Mouse (Mus musculus) right cerebral cortex, adult 2 months (tissue): ENCODE results near the gene Nxnl1.

Experiments used
- DNase-seq, 2 experiments: peaks; one replicate each; pipeline ENCODE4 v3.0.0; 2021 to 2022; ENCODE audit warnings: low spot score in 2 of 2

The Nxnl1 gene

DNA sequence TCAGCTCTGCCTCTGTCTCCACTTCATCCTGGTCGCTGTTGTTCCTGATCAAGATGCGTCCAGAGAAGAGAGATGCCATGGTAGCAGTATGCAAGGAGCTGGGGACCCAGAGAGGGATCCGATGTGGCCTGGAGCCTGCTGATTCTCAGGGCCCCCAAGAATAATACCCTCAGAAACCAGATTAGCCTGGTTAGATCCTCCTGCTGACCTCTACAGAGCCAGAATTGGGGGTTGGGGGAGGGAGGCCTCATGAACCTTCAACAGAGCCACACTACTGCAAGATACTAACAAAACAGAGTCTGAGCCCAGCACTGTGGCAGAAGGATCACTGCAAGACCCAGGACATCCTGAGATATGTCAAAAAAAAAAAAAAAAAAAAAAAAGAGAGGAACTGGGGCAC lies at the start of gene Nxnl1:
Gene Nxnl1, minus strand, starts transcription at position 101 of the 400 bp plus-strand sequence.
- no peak for DNase-seq

DNA sequence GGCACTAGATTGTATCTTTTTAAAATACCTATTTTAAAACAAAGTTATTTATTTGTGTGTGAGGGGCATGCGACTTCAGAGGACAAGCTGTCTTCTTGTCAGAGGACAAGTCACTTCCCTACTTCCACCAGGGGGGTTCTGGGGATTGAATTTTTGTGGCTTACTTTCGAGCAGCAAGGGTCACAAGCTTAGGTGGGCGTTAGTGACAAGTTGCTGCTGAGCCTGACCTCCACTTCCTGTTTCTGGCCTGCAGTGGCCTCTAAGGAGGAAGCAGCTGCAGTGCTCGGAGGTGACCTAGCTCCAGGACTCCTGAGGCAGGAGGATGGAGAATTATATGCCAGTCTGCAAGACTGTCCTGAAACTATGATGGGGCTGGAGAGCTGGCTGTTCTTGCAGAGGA lies 47.0 kb upstream of the Nxnl1 start:
- DNase-seq: no peak

DNA sequence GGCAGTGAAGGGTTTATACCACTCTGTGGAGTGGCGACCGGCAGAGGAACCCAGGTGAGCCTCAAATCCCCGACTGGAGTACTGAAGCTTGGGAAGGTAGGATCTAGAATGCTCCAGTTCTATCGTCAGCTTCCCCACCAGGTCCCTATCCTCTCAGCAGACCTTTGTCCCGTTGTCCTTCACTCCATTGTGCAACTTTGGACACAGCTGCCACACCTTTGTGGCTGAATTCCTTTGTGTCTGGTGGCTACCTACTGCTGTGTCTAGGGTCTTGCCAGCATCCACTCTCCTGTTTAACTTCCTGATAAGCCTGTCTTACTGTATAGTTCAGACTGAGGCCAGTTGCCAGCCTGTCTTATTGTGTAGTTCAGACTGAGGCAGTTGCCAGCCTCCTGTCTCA lies 45.7 kb upstream of the Nxnl1 start:
- DNase-seq: no peak

DNA sequence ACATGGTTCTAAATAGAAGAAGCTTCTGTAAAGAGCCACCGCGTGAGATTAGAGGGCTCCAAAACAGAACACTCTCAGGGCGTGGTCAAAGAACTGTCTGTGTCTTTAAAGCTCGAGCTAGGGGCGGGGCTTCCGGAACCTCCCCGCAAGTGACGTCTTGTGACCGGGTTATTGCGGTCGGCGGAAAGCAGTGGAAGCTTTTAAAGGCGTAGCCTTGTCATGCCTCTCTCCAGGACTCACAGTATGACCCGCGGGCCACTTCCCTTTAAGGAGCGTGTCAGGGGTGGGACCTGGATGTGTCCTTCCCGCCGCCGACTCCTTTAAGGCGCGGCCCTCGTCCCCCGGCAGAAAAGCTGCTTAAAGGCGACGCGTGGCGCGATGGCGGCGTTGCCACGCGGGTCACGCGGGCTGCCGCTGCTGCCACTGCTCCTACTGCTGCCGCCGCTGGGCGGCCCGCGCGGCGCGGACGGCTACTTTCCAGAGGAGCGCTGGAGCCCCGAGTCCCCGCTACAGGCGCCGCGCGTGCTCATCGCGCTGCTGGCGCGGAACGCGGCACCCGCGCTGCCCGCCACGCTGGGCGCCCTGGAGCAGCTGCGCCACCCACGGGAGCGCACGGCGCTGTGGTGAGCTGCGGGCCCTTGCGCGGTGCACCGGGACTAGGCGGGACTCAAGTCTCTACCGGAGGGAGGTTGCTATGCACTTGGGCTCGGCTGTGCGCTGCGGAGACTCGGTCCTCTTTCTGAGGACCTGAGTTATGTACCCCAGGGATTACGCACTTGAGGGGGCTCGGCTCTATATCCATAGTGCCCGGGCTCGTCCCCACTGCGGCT lies 44.6 kb upstream of the Nxnl1 start, which contains the start of gene Colgalt1:
Gene Colgalt1, plus strand, starts transcription at position 177 of the 830 bp plus-strand sequence.
- DNase-seq: peak; percentile 97 to 98

DNA sequence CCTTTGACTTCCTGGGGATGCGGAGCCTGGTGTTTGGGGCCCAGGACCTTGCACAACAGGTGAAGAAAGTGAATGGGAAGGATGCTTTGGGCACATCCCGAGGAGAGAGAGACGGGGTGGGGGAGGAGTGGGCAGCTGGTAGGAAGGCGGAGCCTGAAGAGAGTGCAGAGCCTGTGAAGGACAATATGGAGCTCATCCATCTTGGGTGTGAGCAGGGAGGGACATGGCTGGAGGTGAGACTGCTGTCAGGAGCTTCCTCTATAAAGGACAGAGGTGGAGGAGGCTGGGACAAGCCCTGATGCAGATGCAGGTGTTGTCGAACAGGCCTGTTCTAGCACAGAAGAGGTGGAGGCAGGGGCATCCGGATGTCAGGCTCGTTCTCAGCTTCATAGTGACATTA lies 37.6 kb upstream of the Nxnl1 start:
- no peak for DNase-seq

DNA sequence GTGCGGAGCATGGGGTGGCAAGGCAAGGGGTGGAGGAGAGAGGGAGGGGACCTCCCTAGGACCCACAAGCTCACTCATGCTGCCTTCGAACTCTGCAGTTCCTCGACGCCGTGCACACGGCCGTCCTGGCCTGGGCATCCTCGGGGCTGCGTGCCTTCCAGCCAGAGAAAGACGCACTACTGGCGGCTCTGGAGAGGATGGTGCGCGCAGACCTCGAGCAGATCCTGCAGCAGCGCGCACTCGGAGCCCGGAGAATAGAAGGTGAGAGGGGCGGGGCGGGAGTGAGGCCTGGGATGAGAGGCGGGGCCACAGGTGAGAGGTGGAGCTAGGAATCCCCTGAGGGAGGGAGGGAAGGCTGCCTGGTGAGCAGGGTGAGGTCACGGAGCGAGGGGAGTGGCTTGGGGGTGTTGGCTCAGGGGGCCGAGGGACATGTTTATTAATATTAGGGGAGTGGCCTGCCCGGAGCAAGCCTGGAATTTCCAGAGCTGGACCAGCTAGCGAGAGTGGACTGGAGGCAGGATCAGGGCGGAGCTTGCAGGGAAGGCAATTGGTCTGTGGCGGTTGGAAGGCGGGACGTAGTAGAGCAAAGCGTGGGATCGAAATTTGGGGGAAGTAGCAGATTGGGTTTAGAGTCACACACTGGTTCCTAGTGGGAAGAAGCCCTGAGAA lies 36.4 kb upstream of the Nxnl1 start:
- DNase-seq: no peak

DNA sequence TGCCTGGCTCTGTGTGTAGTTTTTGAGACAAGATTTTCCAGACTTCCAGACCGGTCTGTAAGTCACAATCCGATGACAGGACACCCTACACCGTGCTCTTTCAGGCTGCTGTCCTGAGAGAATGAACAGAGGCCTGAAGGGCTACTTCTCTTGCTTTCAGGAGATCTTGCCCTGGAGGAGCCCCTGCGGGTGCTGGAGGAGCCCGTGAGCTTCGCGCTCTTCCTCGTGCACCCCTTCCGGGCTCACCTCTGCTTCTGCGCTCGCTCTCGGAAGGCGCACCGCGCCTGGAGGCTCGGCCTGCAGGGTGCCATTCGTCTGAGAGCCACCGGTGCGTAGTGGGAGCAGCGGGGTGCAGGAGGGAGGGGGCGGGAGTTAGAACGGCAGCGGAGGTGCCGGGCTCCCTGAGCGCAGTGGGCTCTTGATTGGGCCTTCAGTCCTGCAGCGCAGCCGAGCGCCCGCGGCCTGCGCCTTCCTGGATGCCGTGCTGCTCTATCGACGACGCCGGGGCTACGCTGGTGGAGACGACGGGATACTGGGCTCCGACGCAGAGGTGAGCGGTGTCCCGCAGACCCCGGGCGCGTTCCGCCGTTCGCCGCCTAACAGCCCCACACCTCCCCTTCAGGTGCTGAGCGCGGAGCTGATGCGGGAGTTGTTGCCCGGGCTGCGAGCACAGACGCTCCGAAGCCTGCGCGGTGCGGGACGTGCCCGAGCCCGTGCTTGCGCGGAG lies 35.7 kb upstream of the Nxnl1 start:
- DNase-seq: no peak

DNA sequence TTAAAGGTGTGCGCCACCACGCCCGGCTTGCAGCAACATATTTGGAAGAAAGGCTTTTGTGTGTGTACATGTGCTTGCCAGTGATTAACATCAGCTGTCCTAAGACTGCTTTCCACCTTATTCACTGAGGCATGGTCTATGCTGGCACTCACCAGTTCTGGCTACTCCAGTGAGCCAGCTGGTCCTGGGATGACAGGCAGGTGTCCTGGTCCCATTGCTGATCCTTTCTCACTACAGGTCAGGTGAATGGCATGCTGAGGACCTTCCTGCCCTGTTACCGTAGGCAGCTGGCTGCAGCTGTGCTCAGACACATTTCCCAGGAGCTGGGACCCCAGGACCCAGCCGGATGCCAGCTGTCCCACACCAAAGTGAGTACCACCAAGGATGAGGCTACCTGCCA lies 32.4 kb upstream of the Nxnl1 start:
- no peak for DNase-seq

DNA sequence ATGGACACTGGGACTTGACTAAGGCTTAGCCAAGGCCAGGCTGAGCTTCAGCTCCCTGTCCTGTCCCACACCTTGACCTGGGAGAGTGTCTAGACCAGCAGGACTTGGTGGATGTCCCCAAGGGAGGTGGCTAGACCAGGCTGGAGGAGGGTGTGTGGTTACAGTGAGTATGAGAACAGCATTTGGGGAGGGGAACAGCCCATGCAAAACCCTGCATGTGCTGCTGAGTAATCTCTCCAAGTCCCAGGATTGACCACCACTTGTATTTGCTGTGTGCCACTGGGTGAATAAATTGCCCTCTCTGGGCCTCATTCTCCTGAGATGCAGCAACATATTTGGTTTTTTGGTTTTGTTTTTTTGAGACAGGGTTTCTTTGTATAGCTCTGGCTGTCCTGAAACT lies 32.0 kb upstream of the Nxnl1 start:
- DNase-seq: no peak

DNA sequence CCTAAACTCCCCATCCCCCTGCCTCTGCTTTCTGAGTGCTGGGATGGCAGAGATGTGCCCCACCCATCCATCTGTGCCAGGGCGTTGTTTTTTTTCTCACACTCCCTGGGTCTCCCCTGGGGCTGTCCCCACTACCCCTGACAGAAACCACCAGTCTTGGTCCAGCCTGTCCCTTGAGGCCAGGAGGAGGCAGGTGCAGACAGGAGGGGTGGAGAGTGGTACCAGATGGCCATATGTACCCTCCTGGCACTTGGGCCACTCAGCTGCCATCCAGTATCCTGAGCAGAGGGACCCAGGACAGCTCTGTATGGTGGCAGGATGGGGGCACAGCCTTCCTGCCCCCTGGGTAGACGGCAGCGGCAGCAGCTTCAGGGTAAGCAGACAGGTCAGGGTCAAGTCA lies 31.1 kb upstream of the Nxnl1 start, which contains the start of gene Fam129c:
Gene Fam129c, plus strand, starts transcription at position 198 of the 400 bp plus-strand sequence.
- DNase-seq: no peak

DNA sequence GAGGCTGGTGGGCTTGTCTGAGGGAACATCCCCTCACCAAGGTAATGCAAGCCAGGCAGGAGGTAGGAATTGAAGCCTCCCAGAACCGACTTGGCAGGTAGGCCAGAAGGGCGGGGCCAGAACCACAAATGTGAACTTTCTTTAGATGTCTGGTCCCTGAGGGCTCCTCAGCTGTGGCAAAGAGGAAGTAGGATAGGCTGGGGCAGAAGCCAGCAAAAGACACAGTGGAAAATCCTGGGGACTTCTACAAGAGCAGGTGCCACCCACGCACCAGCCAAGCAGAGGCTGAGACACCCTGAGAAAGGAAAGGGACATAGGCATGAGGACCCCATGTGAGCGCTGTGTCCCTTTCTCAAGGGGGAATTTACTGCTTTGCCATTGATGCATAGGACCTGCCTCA lies 30.4 kb upstream of the Nxnl1 start:
- DNase-seq: no peak

DNA sequence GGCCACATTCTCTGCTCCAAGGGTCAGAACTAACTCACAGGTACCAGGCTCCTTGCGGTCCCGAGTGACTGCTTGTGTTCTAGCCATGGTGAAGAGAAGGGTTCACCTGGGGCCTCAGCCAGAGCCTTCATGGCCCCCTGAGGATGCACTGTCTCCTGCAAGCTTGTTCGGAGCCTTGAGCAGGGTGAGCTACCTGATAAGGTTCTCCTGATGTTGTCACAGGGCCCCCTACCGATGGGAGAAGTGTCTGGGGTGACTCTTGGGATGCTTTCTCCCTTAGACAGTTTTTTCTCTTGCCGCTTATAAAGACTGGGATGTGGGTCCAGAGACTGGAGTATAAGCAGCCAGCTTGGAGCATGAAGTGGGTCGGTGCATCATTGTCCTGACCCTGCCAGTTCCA lies 30.0 kb upstream of the Nxnl1 start:
- DNase-seq: no peak

DNA sequence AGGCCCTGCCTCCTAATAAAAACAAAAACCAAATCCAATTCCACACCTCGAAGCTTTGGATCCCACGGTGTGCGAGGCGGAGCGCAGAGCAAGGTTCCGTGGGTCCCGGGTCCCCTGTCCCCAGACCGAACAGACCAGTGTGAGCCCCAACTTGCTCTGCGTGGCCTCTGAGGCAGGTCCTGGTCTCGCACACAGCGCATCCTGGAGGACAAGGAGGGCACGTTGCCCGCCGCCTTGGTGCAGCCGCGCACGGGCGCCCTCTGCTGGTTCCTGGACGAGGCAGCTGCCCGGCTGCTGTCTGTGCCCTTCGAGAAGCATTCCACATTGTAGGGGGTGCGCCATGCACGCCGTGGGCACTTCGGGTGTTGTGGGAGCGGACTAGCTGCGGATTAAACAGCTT lies 29.5 kb upstream of the Nxnl1 start:
- peak; percentile 86 to 94 for DNase-seq

DNA sequence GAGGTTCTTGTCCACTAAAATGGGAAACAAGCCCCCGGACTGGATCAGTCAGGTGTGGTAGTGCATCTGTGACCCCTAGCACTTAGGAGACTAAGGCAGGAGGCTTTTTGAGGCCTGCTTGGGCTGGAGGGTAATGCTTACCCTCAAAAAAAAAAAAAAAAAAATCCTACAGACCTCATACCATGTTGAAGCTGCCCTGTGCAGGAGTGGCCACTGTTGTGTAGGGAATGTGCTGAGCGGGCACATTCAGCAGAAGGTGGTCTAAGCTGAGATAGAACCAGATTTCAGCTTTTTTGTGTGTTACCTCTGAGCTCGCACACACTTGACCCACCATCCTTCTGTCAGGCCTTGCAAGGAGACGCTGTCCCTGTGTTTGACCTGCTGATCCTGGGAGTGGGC lies 27.9 kb upstream of the Nxnl1 start:
- DNase-seq: no peak

DNA sequence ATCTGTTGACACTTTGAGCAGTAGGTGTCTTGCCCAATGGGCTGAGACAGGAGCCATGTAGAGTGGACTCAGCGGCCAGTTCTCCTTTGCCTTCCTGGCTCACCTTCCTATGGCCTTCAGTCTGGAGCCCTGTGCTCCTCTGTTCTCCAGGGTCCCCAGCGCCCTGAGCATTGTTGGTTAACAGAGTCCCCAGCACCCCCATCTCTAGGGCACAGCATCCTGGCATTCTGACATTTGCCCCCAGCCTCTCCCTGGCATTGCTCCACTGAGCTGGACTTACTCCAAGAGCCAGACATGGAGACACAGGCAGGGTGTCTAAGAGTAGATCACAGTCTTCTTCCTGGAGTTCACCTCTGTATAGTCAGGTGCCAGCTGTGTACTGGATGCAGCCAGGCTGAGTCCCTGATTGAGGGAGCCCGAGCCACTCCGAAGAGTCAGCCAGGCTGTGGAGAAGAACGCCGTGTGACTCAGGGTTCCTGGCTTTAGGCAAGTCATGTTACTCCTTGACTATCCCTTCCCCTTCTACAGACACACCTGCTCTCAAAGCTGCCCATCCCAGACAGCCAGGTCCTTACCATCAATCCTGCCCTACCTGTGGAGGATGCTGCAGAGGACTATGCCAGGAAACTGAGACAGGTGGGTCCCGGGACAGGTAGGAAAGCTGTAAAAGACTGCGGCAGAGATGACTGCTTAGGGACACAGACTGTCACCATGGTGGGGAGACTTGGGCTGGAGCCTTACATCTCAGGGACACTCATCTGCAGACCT lies 27.3 kb upstream of the Nxnl1 start:
- DNase-seq: no peak

DNA sequence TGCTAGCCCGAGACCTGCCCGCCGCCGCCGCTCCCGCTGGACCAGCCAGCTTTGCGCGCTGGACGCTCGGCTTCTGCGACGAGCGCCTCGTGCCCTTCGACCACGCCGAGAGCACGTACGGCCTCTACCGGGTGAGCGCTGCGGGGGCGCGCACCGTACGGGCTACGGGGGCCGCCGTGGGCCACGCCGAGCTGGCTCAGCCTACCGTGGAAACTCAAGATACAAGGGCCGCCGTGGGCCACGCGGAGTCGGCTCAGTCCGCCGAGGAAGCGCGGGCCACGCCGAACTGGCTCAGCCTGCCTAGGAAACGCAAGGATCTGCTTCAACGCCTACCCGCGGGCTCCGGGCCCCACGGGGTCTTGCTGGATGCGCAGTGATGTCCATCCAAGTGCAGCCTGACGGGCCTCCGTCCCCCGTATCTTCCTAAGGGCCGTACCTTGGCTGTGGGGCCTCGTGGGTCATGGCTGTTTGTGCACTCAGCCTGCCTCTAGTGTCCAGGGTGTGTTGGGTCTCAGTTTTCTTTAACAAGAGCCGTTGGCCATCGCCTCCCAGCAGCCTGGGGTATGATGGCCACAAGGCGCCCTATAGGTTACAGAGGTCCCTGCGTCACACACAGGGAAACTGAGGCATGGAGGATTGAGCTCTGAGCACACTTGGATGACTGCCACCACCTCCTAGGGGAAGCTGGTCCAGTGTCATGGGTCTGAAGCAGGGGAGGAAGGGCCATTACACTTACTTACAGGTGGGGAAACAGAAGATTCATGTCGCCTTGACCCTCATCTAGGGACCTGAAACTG lies 26.2 kb upstream of the Nxnl1 start:
- peak; percentile 89 to 92 for DNase-seq

DNA sequence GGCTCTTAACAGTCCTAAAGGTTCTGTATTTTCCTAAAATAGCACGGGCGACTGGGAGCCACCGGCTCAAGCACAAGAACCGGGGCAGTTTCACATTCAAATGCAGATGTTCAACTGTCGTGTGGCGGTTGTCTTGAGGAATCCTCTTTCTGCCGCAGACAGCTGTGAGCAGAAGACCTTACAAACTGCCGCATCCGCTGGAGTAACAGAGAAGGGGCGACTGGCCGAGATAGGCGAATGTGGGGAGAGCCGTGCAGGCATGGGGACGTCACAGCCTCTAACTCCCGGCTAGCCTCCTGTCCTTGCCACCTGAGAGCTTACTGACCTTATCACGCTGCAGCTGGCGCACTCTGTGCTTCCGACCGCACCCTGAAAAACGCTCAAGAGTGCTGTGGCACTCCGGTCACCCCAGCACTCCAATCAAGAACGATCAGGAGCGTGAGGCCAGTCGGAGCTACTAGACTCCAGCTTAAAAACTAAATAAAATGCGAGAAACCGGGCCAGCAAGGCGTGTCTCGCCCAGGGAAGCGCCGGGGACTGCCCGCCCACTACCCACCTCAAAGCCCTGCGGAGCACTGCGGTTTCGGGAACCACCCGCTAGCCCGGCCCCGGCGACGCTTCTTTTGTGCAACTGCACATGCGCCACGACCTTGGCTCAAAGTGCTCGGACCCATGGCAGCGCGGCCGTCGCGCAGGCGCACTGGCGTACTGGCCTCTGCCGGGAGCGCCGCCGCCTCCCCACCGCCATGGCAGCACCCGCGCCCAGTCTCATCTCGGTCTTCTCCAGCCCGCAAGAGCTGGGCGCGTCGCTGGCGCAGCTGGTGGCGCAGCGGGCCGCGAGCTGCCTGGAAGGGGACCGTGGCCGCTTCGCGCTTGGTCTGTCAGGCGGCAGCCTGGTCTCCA lies 25.3 kb upstream of the Nxnl1 start, which contains the start of gene Pgls:
Gene Pgls, plus strand, starts transcription at position 706 of the 903 bp plus-strand sequence.
- peak; percentile 97 to 98 for DNase-seq

DNA sequence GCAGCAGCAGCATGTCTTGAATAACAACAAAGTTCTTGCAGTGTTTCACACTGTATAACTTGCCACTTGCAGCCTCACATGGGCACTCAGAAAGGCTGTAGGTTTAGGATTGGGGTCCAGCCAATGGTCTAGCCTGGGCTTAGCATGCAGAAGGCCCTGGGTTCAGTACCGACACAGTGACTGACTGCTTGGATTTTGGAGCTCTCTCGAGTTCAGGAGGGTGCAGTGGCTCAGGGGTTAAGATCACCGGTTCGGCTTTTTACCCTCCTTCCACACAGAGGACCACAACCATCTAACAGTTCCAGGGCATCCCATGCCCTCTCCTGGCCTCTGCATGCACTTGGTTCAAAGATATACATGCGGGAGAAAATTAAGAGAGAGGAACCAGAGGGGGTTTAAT lies 24.6 kb upstream of the Nxnl1 start:
- no peak for DNase-seq

DNA sequence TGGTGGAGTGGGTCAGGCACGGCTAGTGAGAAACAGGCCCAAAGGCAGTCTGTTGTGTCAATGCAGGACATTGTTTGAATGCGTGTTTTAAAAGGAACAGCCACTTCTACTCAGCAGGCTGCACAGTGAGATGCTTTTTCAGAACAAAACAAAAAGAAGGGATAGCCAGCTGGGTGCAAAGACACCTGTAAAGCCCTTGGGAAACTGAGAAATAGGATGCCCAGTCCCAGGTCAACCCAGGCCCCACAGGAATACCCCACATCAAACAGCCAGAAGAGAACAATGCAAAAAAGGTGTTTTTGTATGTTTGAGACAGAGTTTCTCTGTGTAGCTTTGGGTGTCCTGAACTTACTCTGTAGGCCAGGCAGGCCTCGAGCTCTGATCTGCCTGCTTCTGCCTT lies 22.4 kb upstream of the Nxnl1 start:
- no peak for DNase-seq

DNA sequence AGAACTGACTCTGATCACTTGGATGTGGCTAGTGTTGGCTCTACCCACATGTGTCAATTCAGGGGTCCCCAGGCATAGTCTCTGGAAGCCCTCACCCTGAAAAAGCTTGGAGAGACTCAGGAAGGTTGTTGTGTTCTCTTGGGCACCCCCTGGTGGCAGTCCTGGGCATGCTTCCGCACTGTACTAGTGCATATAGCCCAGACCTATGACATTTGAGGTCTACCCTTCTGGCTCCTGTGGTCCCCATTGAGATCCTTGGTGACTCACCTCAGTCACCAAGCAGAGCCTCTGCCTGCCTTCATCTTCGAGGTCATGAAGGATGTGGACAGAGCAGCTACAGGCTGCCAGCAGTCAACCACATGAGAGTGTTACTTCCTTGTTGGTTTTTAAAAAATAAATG lies 20.5 kb upstream of the Nxnl1 start:
- DNase-seq: peak in 1 of 2 experiments; percentile 36
